Mouse (Mus musculus) liver, embryonic 14 days (tissue): ENCODE measurements around the gene Kcnh3. TPM values are rescaled to one million over a fixed set of nuclear protein-coding genes. Genes with fewer than 3 reads are reported as not detected.

Experiments
- polyA plus RNA-seq: library from polyadenylated mRNA; depleted of rRNA; stranded (reverse); fragments of >200 nt; gene quantifications from 2 replicates; pipeline ENCODE4 v1.2.3, GENCODE M21; 2012; rRNA removed

Kcnh3 gene
- polyA plus RNA-seq: 0.09 and 0.16 TPM in 2 replicates

DNA sequence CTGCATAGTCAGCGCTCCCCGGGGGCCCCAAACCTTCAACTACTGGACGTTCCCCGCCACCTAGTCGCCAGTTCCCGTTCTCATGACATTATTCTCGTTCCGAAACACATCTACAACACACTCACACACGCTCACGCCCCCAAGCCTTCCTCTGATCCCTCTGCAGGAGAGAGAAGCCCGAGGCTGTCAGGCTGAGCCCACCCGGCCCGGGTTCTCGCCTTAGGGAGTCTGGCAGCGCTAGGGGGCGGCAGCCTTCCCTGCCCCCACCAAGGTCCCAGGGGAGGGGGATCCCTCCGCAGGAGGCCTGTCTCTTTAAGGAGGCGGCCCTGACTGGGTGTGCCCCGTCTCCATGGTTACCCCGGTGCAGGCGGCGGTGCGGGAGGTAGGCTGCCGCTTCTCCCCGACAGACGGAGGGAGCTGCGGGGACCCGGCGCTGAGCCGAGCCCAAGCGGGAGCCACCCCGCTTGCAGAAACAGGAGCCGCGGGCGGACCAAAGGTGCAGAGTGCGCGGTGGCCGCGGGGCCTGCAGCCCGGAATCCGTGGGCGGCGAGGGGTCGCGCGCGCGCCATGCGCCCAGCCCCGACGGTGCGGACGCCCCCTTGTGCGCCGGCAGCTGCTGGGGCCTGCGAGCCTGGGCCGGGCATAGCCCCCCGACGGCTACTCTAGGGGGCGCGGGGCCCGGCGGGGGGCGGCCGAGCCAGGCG, at the start of gene Kcnh3:
TSS of gene Kcnh3 (plus strand) at position 654 of the 704 bp plus-strand sequence.

DNA sequence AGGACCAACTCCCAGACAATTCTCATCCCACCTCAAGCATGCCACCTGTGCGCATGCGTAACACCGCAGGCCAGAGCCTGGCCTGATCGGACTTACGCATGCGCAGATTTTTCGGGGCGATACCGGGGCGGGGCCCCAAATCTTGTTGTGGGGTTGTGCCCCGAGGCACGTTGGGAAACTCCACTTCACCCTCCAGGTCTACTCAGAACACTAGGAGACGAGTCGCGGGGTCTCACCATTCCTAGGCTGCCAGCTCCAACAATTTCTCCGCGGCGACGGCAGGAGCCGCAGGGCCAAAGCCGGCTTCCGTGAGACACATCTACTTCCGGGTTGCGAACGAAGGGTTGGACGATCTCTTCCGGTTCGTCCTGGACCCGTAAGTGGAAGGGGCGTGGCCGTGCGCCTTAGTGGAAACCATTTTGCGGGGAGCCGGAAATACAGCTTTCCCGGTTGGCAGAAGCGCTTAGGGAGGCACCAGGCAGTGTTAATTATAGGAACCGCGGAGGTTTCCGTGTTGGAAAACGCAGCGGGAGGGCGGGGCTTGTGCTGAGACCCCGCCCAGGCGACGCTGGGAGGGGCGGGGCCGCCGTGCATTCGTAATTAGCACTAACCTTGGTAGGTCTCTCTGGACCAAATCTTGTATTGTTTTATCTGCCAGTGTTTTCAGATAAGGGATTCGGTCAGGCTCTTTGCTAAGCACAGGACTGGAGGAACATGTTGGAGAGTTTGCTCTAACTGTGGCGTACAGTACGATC, 27.1 kb downstream of the Kcnh3 start, which contains the start of gene Mcrs1:
TSS of gene Mcrs1 (minus strand) at position 336 of the 755 bp plus-strand sequence.

Other genes with a start within 250 kb of the Kcnh3 start
- 241 and 278 TPM in 2 replicates for gene Tuba1c, start 195.0 kb upstream of the Kcnh3 start, polyA plus RNA-seq
- gene Prph, start 169.7 kb upstream of the Kcnh3 start, polyA plus RNA-seq: 0.70 and 0.71 TPM in 2 replicates
- 12.8 and 16.0 TPM in 2 replicates for gene Troap, start 150.3 kb upstream of the Kcnh3 start, polyA plus RNA-seq
- 0.01 and 0.02 TPM in 2 replicates for gene C1ql4, start 137.0 kb upstream of the Kcnh3 start, polyA plus RNA-seq
- gene Dnajc22, start 131.7 kb upstream of the Kcnh3 start, polyA plus RNA-seq: 10.2 and 13.2 TPM in 2 replicates
- 7.0 and 8.0 TPM in 2 replicates for gene Spats2, start 98.9 kb upstream of the Kcnh3 start, polyA plus RNA-seq
- gene Mcrs1, start 27.1 kb downstream of the Kcnh3 start, polyA plus RNA-seq: 23.9 and 27.0 TPM in 2 replicates
- 8.8 and 9.9 TPM in 2 replicates for gene Prpf40b, start 70.2 kb downstream of the Kcnh3 start, polyA plus RNA-seq
- gene Fam186b, start 71.0 kb downstream of the Kcnh3 start, polyA plus RNA-seq: 0.01 TPM in 1 of 2 replicates, not detected in the other
- 3.6 and 4.1 TPM in 2 replicates for gene Fmnl3, start 145.6 kb downstream of the Kcnh3 start, polyA plus RNA-seq
- gene Tmbim6, start 168.0 kb downstream of the Kcnh3 start, polyA plus RNA-seq: 90.8 and 111 TPM in 2 replicates
- gene Nckap5l, start 232.9 kb downstream of the Kcnh3 start, polyA plus RNA-seq: 0.70 and 0.80 TPM in 2 replicates
- gene Bcdin3d, start 249.9 kb downstream of the Kcnh3 start, polyA plus RNA-seq: 2.8 and 3.0 TPM in 2 replicates